Mouse (Mus musculus): ENCODE measurements around the gene Apoc2. TPM values are rescaled to one million over a fixed set of nuclear protein-coding genes. Genes with fewer than 3 reads are reported as not detected.

Gene Apoc2
- total and polyA plus RNA-seq, 3 experiments, result not detected

DNA sequence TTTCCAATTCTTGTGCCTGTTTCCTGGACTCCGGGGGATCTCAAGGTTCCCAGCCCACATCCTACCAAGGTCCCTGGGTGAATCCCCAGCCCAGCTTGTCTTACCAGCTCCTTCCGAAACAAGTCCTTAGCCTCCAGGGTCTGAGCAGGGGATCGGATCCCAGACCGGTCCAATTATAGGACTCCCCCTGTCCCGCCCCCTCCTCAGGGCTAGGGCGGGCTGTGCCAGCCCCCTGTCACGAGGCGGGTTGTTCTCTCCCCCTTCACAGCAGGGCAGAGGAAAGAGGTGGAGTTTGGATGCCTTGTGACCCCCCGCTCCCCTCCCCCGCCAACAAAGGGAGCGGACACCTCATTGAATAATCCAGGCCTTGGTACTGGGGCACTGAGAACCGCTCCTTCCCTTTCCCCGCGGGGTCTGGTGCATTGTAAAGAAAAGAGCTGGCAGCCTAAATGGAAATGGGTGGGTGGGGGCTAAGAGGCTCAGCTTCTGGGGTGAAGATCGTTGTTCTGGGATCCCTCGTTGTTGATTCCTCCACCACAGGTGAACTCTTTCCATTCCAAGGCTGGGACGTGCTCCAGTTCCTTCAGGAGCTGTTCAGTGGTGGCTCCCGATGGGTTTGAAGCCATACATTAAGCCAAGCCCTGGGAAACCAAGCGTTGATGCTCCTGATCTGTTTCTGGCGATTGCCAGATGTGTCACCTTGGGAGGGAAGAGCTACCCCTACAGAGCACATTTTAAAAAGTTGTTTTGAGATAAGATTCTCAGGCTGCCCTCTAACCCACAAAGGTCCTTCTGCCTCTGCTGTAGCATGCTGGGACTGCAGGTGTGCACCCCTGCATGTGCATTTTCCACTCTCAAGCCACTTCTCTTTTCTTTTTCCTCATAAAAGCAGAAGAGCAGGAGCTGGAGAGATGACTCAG is 21.4 kb upstream of the Apoc2 start, which contains the start of gene Apoe (continued):
- TF ChIP-seq NELFE (IDR thresholded peaks at IDR 0.05; ENCODE audit: low read depth, low read length) (no peak), CTCF (IDR thresholded peaks at IDR 0.05 in 2 of 3, conservative IDR thresholded peaks at IDR 0.05 in 1 of 3; ENCODE audit: control insufficient read depth in 1 of 3, insufficient read depth in 1 of 3, low read depth in 2 of 3, low read length in 3 of 3, poor library complexity in 1 of 3, severe bottlenecking in 1 of 3) (no peak), HCFC1 (IDR thresholded peaks at IDR 0.05; ENCODE audit: low read depth, low read length) (no peak), TAL1 (IDR thresholded peaks at IDR 0.05; ENCODE audit: low read length) (0 out of 2 replicates have a peak, but pooled peaks have one; percentile 28), MYC (IDR thresholded peaks at IDR 0.05; ENCODE audit: low read depth, low read length) (peak; percentile 67), JUND (IDR thresholded peaks at IDR 0.05; ENCODE audit: low read depth, low read length) (no peak), MAX (IDR thresholded peaks at IDR 0.05; ENCODE audit: low read length) (no peak), SMC3 (IDR thresholded peaks at IDR 0.05; ENCODE audit: low read depth, low read length) (no peak), MEF2A (IDR thresholded peaks at IDR 0.05; ENCODE audit: extremely low read depth, insufficient replicate concordance, low read depth, low read length, poor library complexity, severe bottlenecking) (no peak), NRF1 (IDR thresholded peaks at IDR 0.05; ENCODE audit: insufficient read depth, low read depth, low read length, poor library complexity, severe bottlenecking) (no peak), ETS1 (IDR thresholded peaks at IDR 0.05; ENCODE audit: low read depth, low read length) (peak; percentile 48; the same call in 1 of the 2 replicates), E2F4 (IDR thresholded peaks at IDR 0.05; ENCODE audit: borderline replicate concordance, low read depth, low read length) (no peak), USF1 (IDR thresholded peaks at IDR 0.05; ENCODE audit: low read depth, low read length) (no peak), ZMIZ1 (IDR thresholded peaks at IDR 0.05; ENCODE audit: low read depth, low read length) (no peak), ZNF384 (IDR thresholded peaks at IDR 0.05; ENCODE audit: low read depth, low read length) (no peak), TBP (IDR thresholded peaks at IDR 0.05; ENCODE audit: low read depth, low read length) (peak; percentile 34; the same call in 1 of the 2 replicates), EP300 (IDR thresholded peaks at IDR 0.05; ENCODE audit: low read depth in 1 of 2, low read length in 2 of 2) (peak; percentile 61 to 72), ZKSCAN1 (IDR thresholded peaks at IDR 0.05; ENCODE audit: low read depth, low read length) (no peak), POLR2A (IDR thresholded peaks at IDR 0.05; ENCODE audit: control insufficient read depth in 1 of 2, insufficient read depth in 1 of 2, low read depth in 1 of 2, low read length in 2 of 2, poor library complexity in 1 of 2) (no peak), POLR2AphosphoS5 (IDR thresholded peaks at IDR 0.05; ENCODE audit: borderline replicate concordance, low read depth, low read length) (no peak), RCOR1 (IDR thresholded peaks at IDR 0.05; ENCODE audit: low read depth, low read length) (peak; percentile 58; the same call in 1 of the 2 replicates)
